Mouse (Mus musculus): Measurements from ENCODE around the gene Hoxd10.

GRCm38 (mm10) chr2:74714156-74714789 lies 22.5 kb downstream of the Hoxd10 start:
- TF ChIP-seq CTCF (IDR thresholded peaks at IDR 0.05; ENCODE audit: low read depth) (no peak), EP300 (optimal IDR thresholded peaks at IDR 0.05) (no peak)
